Mouse (Mus musculus) neural tube, embryonic 13.5 days (tissue): ENCODE measurements around the gene Ctnnbip1. TPM values are rescaled to one million over a fixed set of nuclear protein-coding genes. Genes with fewer than 3 reads are reported as not detected.
"Not testable (repeated sequence)": the region's sequence is repeated elsewhere in the genome, so short reads cannot be mapped to it uniquely, and the experiment has no call there.

Experiments used
- ATAC-seq: fragments of 200-750 bp; cut with Nextera tagmentation; 2 replicates; pipeline ENCODE4 v1.8.0; 2017; ENCODE audit warnings: low read depth, mild to moderate bottlenecking, moderate TSS enrichment, moderate library complexity
- H3K27ac ChIP-seq: fragments of 300-500 bp; sonication (generic); replicated peaks from 2 replicates; pipeline ENCODE4 v1.5.1; 2015; ENCODE audit warnings: moderate library complexity, mild to moderate bottlenecking, inconsistent platforms
- H3K27me3 ChIP-seq: fragments of 300-500 bp; sonication (generic); 2 replicates; pipeline ENCODE4 v1.6.1; 2015; ENCODE audit warnings: mild to moderate bottlenecking, inconsistent platforms
- H3K36me3 ChIP-seq: fragments of 300-500 bp; sonication (generic); 2 replicates; pipeline ENCODE4 v1.6.1; 2015; ENCODE audit warnings: mild to moderate bottlenecking, inconsistent platforms
- H3K4me1 ChIP-seq: fragments of 300-500 bp; sonication (generic); replicated peaks from 2 replicates; pipeline ENCODE4 v1.6.1; 2015; ENCODE audit warnings: inconsistent platforms
- H3K4me2 ChIP-seq: fragments of 300-500 bp; sonication (generic); 2 replicates; pipeline ENCODE4 v1.6.1; 2015; ENCODE audit warnings: inconsistent platforms, mild to moderate bottlenecking, moderate library complexity
- H3K4me3 ChIP-seq: fragments of 300-500 bp; sonication (generic); 2 replicates; pipeline ENCODE4 v1.5.1; 2015; ENCODE audit warnings: mild to moderate bottlenecking, inconsistent platforms
- H3K9ac ChIP-seq: fragments of 300-500 bp; sonication (generic); 2 replicates; pipeline ENCODE4 v1.6.1; 2015; ENCODE audit warnings: moderate library complexity, mild to moderate bottlenecking, inconsistent platforms
- H3K9me3 ChIP-seq: fragments of 300-500 bp; sonication (generic); 2 replicates; pipeline ENCODE4 v1.6.1; 2016; ENCODE audit warnings: inconsistent platforms
- WGBS: fragments of 180-500 bp; shearing (Covaris S2); methylation state at CpG from one replicate; pipeline ENCODE4 v1.1.7; 2015; 5-methylcytosine and 5-hydroxymethylcytosine counted together
- microRNA-seq: library from miRNA; unstranded; fragments of <30 nt; microRNA quantifications from one replicate; pipeline ENCODE4, GENCODE M21; 2016
- polyA plus RNA-seq: library from polyadenylated mRNA; unstranded; fragments of >200 nt; fragmentation: Nextera tagmentation; extraction: Ambion mirVana; gene quantifications from 2 replicates; pipeline ENCODE4 v1.2.1, GENCODE M21; 2015

Ctnnbip1 gene
- polyA plus RNA-seq, 1 experiment from 2014 or later = 79.0 TPM

GRCm38 (mm10) chr4:149611376-149612044 is 93.5 kb downstream of the Ctnnbip1 start:
- H3K4me2 ChIP-seq = no peak overlapping the region
- 0 out of 2 replicates have a peak, but pooled peaks cover 2% of the 10 kb centered on the region for H3K9me3 ChIP-seq
- no peak overlapping the region for H3K9ac ChIP-seq
- H3K27me3 ChIP-seq = no peaks in the 10 kb centered on the region
- peaks cover 26% of the 10 kb centered on the region for H3K4me1 ChIP-seq
- H3K27ac ChIP-seq = no peak overlapping the region
- no peak overlapping the region for H3K4me3 ChIP-seq
- peaks cover 26% of the 10 kb centered on the region for H3K36me3 ChIP-seq
- no peak for ATAC-seq
- WGBS = 52% methylated on average over 10 of the region's 10 CpGs

- not testable (repeated sequence) for H3K4me3 ChIP-seq, H3K9me3 ChIP-seq, ATAC-seq, H3K27ac ChIP-seq, H3K27me3 ChIP-seq, H3K4me2 ChIP-seq, H3K9ac ChIP-seq
- peaks cover 11% of the 10 kb centered on the region for H3K4me1 ChIP-seq
- peaks cover 35% of the 10 kb centered on the region for H3K36me3 ChIP-seq
- 75% methylated on average over 6 of the region's 6 CpGs for WGBS
Measured at GRCm38 (mm10) chr4:149613497-149613896, 95.5 kb downstream of the Ctnnbip1 start.

GRCm38 (mm10) chr4:149614869-149615268 is 96.8 kb downstream of the Ctnnbip1 start:
- peaks cover 35% of the 10 kb centered on the region for H3K36me3 ChIP-seq
- no peak overlapping the region for H3K27ac ChIP-seq
- no peaks in the 10 kb centered on the region; the same call in 1 of the 2 replicates for H3K4me1 ChIP-seq
- H3K9me3 ChIP-seq = 0 out of 2 replicates have a peak, but pooled peaks cover 2% of the 10 kb centered on the region
- H3K4me2 ChIP-seq = no peak overlapping the region
- 99% methylated on average over 3 of the region's 3 CpGs for WGBS
- H3K27me3 ChIP-seq = no peaks in the 10 kb centered on the region
- no peak for ATAC-seq
- H3K9ac ChIP-seq = no peak overlapping the region
- no peak overlapping the region for H3K4me3 ChIP-seq

Small RNAs within 50 kb of the gene (microRNA-seq; reads per million reads assigned to microRNA genes)
- gene Mir5616 = not detected

Other genes starting within 250 kb of the Ctnnbip1 start
- gene Kif1b, start 210.5 kb upstream of the Ctnnbip1 start, polyA plus RNA-seq = 123 and 130 TPM in 2 replicates
- gene Ube4b, start 91.5 kb upstream of the Ctnnbip1 start, polyA plus RNA-seq = 58.2 and 67.6 TPM in 2 replicates
- not detected in 2 replicates for gene Rbp7, start 63.3 kb upstream of the Ctnnbip1 start, polyA plus RNA-seq
- gene Tmem274, start 40.9 kb upstream of the Ctnnbip1 start, polyA plus RNA-seq = not detected in 2 replicates
- 8.7 and 11.0 TPM in 2 replicates for gene Nmnat1, start 33.0 kb upstream of the Ctnnbip1 start, polyA plus RNA-seq
- 44.7 and 47.7 TPM in 2 replicates for gene Lzic, start 33.0 kb upstream of the Ctnnbip1 start, polyA plus RNA-seq
- gene Clstn1, start 68.2 kb downstream of the Ctnnbip1 start, polyA plus RNA-seq = 131 and 142 TPM in 2 replicates
- 17.8 and 20.0 TPM in 2 replicates for gene Pik3cd, start 184.3 kb downstream of the Ctnnbip1 start, polyA plus RNA-seq
- gene Tmem201, start 219.8 kb downstream of the Ctnnbip1 start, polyA plus RNA-seq = 41.1 and 41.4 TPM in 2 replicates